Mouse (Mus musculus): ENCODE measurements around the gene Apoc2. TPM values are rescaled to one million over a fixed set of nuclear protein-coding genes. Genes with fewer than 3 reads are reported as not detected.
"Not testable (repeated sequence)": the region's sequence is repeated elsewhere in the genome, so short reads cannot be mapped to it uniquely, and the experiment has no call there.

Apoc2 gene
- total RNA-seq, 2 experiments from 2014 or later: not detected

DNA sequence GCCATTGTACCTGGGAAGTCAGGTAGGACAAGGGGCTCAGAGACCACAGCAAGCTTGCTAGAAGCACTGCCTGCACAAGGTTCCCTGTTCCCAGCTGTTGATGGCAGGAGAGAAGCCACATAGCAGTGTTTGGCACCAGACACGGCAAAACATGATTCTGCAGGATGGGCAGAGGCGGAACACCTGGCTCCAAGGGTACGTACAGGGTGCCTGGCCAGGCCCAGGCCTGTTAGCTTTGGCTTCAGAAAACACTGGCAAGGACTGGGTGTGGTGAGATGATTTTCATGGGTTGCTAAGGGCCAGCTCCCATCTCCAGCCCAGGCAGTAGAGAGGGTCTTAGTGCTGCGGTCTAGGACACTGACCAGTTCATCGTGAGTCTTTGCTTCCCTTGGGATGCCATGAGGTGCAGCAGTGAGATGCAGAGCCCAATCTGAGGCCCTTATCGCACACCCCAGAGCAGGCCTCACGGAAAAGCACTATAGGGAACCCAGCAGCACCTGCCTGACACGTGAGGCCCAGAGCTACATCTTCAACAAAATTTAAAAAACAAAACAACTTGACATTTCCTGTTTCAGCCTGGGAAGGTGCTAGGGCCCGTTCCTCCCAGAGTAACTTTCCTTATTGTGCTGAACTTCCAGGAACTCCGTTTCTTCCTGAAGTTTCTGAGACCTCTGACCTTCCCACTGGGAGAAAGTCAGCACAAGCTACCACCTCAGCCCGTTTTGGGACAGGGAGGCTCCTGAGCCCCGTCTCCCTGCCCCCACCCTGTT lies 22.7 kb upstream of the Apoc2 start:
- intact Hi-C loops (cut with DNase I): loop anchor here (1.0 to 10.0 kb wide), 2 partner anchors 33 to 296 kb away; partner anchors contain the start of genes Ckm and Klc3

GRCm38 (mm10) chr7:19699827-19700148 lies 22.0 kb upstream of the Apoc2 start:
- DNase-seq: no peak
- intact Hi-C loops (cut with DNase I): loop anchor here (10.0 kb wide), 1 partner anchor 295 kb away; the partner anchor contains the start of genes Ckm and Klc3

More for the DNA sequence above, 22.7 kb upstream of the Apoc2 start:
- DNase-seq: no peak

DNA sequence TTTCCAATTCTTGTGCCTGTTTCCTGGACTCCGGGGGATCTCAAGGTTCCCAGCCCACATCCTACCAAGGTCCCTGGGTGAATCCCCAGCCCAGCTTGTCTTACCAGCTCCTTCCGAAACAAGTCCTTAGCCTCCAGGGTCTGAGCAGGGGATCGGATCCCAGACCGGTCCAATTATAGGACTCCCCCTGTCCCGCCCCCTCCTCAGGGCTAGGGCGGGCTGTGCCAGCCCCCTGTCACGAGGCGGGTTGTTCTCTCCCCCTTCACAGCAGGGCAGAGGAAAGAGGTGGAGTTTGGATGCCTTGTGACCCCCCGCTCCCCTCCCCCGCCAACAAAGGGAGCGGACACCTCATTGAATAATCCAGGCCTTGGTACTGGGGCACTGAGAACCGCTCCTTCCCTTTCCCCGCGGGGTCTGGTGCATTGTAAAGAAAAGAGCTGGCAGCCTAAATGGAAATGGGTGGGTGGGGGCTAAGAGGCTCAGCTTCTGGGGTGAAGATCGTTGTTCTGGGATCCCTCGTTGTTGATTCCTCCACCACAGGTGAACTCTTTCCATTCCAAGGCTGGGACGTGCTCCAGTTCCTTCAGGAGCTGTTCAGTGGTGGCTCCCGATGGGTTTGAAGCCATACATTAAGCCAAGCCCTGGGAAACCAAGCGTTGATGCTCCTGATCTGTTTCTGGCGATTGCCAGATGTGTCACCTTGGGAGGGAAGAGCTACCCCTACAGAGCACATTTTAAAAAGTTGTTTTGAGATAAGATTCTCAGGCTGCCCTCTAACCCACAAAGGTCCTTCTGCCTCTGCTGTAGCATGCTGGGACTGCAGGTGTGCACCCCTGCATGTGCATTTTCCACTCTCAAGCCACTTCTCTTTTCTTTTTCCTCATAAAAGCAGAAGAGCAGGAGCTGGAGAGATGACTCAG lies 21.4 kb upstream of the Apoc2 start, which contains the start of gene Apoe:
Gene Apoe (minus strand): TSS at position 282 of the 920 bp plus-strand sequence.
- intact Hi-C loops (cut with DNase I): no loop called here
- DNase-seq: peak; percentile 76

DNA sequence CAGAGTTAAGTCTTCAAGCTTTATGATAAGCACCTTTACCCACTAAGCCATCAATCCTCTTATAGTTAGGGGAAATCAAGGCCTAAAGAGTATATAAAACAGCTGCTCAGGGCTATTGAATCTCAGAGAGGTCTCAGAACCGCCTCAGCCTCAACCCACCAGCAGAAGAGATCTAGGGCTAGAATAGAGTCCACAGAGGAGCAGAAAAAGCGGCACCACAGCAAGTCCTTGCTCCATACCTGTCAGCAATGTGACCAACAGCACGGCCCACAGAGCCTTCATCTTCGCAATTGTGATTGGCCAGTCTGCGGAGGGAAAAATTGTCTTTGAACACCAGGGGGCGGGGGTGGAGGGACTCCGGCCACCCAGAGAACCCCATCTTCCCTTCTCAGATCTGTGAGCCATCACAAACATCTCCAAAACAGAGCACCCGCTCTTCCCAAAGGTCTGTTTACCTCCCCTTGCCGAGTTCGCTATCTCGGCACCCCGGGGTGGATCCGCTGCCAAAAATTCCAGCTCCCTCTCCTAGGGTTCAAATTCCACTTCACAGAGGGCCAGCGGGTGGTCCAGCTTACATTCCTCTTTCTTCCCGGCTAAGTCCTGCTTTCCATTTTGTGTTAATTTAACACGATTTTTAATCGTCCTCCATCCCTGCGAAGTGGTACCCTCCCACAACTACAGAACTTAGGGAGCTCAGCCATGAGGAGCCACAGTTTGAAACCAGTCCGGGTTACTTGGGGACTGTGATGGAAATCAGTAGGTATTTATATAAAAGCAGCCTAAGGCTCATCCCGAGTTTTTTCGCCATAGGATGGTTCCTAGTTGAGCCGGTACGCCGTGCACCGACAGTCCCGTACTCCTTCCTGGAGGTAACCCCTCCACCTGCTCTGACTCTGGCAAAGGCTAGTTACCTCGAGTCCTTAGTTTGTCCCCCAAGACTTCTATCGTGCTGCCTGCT lies 20.5 kb upstream of the Apoc2 start:
- no peak for DNase-seq
- intact Hi-C loops (cut with DNase I): no loop called here

- no peak for DNase-seq
- intact Hi-C loops (cut with DNase I): no loop called here
Observed at GRCm38 (mm10) chr7:19696336-19696873, 18.7 kb upstream of the Apoc2 start.

GRCm38 (mm10) chr7:19695881-19696280 lies 18.1 kb upstream of the Apoc2 start:
- DNase-seq: no peak
- intact Hi-C loops (cut with DNase I): no loop called here

GRCm38 (mm10) chr7:19695213-19695594 lies 17.5 kb upstream of the Apoc2 start:
- no peak for DNase-seq
- intact Hi-C loops (cut with DNase I): no loop called here

DNA sequence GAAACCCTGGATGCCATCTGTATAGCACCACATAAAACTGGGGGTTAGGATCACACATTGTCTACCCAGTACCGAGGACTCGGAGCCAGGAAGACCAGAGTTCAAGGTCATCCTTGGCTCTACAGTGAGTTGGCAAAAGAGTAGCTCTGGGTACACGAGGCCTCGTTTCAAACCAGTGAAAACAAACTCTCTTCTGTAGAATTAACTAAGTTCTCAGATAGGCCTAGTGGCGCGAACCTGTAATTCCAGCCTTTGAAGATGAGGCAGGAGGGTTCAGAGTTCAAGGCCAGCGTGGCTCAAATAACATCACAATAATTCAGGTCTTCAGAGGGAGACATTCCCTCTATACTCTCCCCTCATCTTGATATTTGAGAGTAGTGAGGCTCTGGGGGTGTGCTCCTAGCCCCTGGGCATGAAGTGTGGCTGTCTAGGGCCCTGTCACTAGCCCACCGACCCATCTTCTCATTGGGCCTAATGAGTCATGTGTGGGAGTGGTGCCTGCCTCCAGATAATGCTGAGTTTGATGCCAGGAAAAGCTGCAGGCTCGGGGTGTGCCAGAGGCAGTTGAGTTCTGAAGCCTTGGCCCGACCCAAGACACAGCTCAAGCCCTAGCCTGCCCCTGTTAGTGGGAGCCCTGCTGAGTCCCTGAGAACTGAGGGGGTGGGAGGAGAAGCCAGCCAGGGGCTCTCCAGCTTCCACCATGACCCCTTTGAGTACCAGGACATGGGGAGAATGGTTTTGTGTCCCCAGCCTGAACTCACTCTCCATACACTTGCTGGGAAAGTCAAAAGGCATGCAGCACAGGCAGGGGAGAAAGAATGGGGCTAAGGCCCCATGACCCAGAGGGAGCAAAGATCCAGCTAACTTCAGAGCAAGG lies 16.8 kb upstream of the Apoc2 start:
- DNase-seq: no peak
- intact Hi-C loops (cut with DNase I): no loop called here

DNA sequence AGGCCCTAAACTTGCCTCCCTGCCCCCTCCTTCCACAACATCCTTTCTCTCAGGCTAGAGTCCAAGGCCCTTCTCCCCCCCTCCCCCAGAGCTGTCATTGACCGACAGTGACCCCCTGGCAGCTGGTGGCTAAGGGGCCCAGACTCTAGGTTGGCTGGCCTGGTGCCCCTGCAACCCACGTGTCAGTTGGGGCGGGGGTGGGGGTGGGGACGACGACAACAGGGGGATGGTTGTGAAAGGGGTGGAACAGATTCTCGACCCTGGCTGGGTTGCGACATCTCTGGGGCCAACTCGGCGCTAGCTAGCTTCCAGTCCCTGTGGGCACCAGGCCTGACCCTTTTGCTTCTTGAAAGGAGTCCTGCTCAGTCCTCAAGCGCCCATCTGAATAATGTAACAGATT lies 15.7 kb upstream of the Apoc2 start:
- intact Hi-C loops (cut with DNase I): no loop called here
- DNase-seq: peak; percentile 87

- DNase-seq: no peak
- intact Hi-C loops (cut with DNase I): no loop called here
Observed at GRCm38 (mm10) chr7:19691873-19692865, 14.4 kb upstream of the Apoc2 start, which contains the start of gene Apoc1. Gene Apoc1 (minus strand): TSS chr7:19692660.

DNA sequence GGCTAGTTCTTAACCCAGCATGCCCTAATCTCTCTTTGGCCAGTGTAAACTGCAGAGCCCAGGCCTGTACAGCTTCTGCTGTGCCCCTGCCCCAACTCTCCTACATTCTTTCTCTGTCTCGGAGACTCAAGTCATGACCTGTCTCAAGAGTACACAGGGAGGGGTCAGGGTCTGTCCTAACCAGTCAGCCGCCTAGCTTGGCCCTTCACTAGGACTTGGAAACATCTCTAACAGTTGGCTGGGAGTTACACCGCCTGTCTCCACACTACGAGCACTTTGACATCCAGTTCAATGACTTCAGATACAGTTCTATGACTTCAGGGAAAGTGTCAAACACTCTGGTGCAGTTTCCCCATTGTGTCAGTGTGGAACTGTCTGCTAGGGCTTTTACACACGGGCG lies 13.7 kb upstream of the Apoc2 start:
- intact Hi-C loops (cut with DNase I): no loop called here
- no peak for DNase-seq

- no peak for DNase-seq
- intact Hi-C loops (cut with DNase I): no loop called here
Observed at GRCm38 (mm10) chr7:19690845-19691244, 13.1 kb upstream of the Apoc2 start.

DNA sequence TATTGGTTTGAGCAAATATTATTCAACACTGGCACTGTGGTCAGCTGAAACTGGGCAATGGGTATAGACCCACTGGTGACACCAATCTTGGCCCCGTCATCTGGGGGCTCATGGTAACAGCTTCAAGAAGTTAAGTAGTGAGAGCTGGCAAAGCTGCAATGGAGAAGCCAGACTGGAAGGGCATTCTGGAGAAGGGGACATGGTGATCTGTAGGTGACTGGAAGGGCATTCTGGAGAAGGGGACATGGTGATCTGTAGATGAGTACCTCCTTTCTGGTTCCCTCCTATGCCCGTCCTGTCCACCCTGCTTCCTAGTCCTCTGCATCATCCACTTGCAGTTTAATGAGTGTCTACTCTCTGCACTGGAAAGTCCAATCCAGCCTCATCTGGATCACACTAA lies 10.9 kb upstream of the Apoc2 start:
- intact Hi-C loops (cut with DNase I): no loop called here
- DNase-seq: no peak

GRCm38 (mm10) chr7:19688101-19688500 lies 10.4 kb upstream of the Apoc2 start:
- intact Hi-C loops (cut with DNase I): no loop called here
- DNase-seq: no peak

DNA sequence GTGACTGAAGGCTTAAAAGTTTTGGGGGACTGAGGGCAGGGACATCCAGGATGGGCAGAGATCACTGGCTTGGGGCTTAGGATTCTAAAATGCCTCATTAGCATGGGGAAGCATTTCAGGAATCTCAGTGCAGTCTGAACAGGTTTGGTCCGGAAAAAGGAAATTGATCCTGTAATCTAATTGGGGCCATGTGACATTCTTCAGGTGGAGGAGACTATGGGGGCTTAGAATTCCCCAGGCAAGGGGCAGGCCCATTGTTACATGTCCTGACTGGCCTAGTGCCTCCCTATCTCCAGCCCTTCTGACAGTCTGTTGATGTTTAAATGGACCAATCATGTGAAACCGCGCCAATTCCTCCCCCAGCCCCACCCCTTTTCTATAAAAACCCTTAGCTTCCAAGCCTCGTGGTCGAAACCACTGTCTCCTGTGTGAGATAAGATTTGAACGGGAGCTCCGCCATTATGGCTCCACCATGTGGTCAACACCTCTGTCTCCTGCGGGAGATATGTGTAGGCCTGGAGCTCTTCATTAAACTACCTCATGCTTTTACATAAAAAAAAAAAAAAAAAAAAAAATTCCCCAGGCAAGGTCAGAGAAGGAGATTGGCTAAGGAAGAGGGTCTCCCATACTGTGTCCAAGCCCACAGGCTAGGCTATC lies 9.3 kb upstream of the Apoc2 start:
- DNase-seq; intact Hi-C loops (cut with DNase I): not testable (repeated sequence)

- no peak for DNase-seq
- intact Hi-C loops (cut with DNase I): no loop called here
Observed at GRCm38 (mm10) chr7:19686521-19686920, 8.8 kb upstream of the Apoc2 start.

DNA sequence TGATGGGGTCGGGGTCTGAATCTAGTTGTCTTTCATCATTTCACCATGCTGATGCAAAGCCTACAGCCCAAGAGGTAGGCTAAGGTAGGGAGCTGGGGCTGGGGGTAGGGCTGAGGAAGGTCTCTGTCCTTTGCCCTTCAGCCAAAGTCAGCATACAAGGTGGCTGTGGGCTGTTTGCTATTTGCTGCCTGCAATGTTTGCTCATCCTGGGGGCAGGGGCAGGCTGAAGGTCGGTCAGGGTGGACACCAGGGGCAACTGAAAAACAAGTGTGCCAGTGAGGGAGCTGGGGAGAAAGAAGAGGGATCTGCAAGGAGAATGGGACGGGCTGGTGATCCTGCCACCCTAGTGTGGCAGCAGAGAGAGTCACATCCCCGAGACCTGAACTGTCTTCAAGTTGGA lies 7.6 kb upstream of the Apoc2 start:
- DNase-seq: no peak
- intact Hi-C loops (cut with DNase I): no loop called here

Data from left cerebral cortex, postnatal 4 days (tissue).